Comparison of ENCODE assay signal across 18 mouse cellular contexts in the genomic region with DNA sequence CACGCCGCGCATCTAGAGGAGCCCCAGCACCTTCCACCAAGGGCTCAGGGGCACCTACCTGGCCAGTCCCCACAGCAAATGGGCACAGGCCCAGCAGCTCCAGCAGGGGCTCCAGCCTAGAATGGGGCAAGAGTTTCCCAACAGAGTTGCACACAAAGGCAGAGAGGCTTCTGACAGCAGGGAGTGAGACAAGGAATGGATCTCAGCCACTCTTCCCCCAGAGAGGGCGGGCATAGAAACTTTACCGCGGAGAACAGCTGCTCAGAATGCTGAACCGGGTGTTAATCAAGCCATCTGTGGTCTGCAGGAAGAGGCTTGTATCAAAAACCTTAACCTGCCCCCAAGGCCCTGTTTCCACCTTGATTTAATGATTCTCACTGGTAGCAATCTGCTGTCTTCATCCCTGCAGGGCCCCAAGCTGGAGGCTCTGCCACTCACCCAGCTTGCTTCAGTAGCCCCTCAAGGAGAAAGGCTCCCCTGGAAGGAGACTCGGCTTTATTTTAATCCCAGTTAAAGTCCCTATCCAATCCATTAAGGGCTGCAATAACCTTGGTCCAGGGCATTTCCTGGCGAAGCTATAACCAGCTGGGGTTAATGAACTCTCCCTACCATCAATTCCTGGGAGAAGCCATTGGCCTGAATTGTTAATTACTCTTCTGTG. TPM values are rescaled to one million over a fixed set of nuclear protein-coding genes. Genes with fewer than 3 reads are reported as not detected.
DNase-seq lines count a peak whose midpoint lies in the region; ATAC-seq lines count a peak whose summit lies in the region.
"Had no signal": no experiment of that assay in that cellular context is flagged by ENCODE, and none has a peak within 500 bp of the region (broad histone marks: within the 10 kb centered on the region; RNA-seq: fewer than 3 reads in every experiment).

No protein-coding gene starts in this region.

- peaks cover 8% of the 10 kb centered on the region for H3K4me1 ChIP-seq in forebrain, embryonic 10.5 days
- no peaks in the 10 kb centered on the region for H3K4me1 ChIP-seq in forebrain, embryonic 16.5 days (replicated peaks; ENCODE audit: control insufficient read depth, insufficient read depth, low read length)
- peaks cover 8% of the 10 kb centered on the region for H3K4me1 ChIP-seq in neural tube, embryonic 12.5 days
- H3K4me1 ChIP-seq in neural tube, embryonic 15.5 days: peaks cover 7% of the 10 kb centered on the region
- H3K4me1 ChIP-seq in hindbrain, embryonic 14.5 days (replicated peaks; ENCODE audit: control insufficient read depth, insufficient read depth, low read length): peaks cover 8% of the 10 kb centered on the region; the same call in 1 of the 2 replicates
- H3K4me1 ChIP-seq: embryonic facial prominence, embryonic 12.5 days; heart, embryonic 15.5 days; megakaryocyte, embryonic 14.5 days had no signal

- H3K4me3 ChIP-seq in forebrain, embryonic 10.5 days: no peak overlapping the region
- H3K4me3 ChIP-seq in forebrain, embryonic 16.5 days (replicated peaks; ENCODE audit: low read length): no peak overlapping the region
- H3K4me3 ChIP-seq in neural tube, embryonic 12.5 days: no peak overlapping the region
- no peak overlapping the region for H3K4me3 ChIP-seq in neural tube, embryonic 15.5 days (replicated peaks)
- no peak overlapping the region for H3K4me3 ChIP-seq in hindbrain, embryonic 14.5 days (replicated peaks; ENCODE audit: low read length)
- H3K4me3 ChIP-seq: embryonic facial prominence, embryonic 12.5 days; heart, embryonic 15.5 days; left cerebral cortex, adult 2 months; megakaryocyte, embryonic 14.5 days had no signal

- no peak overlapping the region for H3K4me2 ChIP-seq in forebrain, embryonic 16.5 days (ENCODE audit: low read length)
- no peak overlapping the region for H3K4me2 ChIP-seq in neural tube, embryonic 12.5 days (replicated peaks)
- H3K4me2 ChIP-seq in neural tube, embryonic 15.5 days: no peak overlapping the region
- no peak overlapping the region for H3K4me2 ChIP-seq in hindbrain, embryonic 14.5 days (replicated peaks)
- H3K4me2 ChIP-seq: embryonic facial prominence, embryonic 12.5 days; heart, embryonic 15.5 days; lung, embryonic 14.5 days had no signal

- WGBS in forebrain, embryonic 10.5 days: 39% methylated on average over 9 of the region's 9 CpGs
- 36% methylated on average over 9 of the region's 9 CpGs for WGBS in forebrain, embryonic 16.5 days
- WGBS in neural tube, embryonic 12.5 days: 34% methylated on average over 9 of the region's 9 CpGs
- 31% methylated on average over 9 of the region's 9 CpGs for WGBS in neural tube, embryonic 15.5 days
- WGBS in hindbrain, embryonic 14.5 days: 27% methylated on average over 9 of the region's 9 CpGs

- ATAC-seq in forebrain, embryonic 16.5 days: no peak
- ATAC-seq in neural tube, embryonic 12.5 days (ENCODE audit: low FRiP score, low read depth): peak; percentile 33; the same call in 1 of the 2 replicates
- no peak for ATAC-seq in neural tube, embryonic 15.5 days (ENCODE audit: low FRiP score)
- ATAC-seq in hindbrain, embryonic 14.5 days (ENCODE audit: low FRiP score): peak; percentile 65; the same call in 1 of the 2 replicates
- ATAC-seq: Patski had no signal

- no peak for DNase-seq in forebrain, embryonic 10.5 days (ENCODE audit: extremely low spot score, low spot score)
- DNase-seq in hindbrain, embryonic 14.5 days (ENCODE audit: low spot score): no peak
- DNase-seq in cerebellum, adult 11 months: no peak
- DNase-seq in thymus, postnatal 36 days: no peak
- no peak for DNase-seq in ovary, postnatal 36 days (ENCODE audit: low spot score)
- DNase-seq: cerebellum, adult 9-11 months; kidney, adult 9 months; liver; lung, embryonic 14.5 days; right cerebral cortex, postnatal 25 days had no signal

- H3K9me3 ChIP-seq in forebrain, embryonic 10.5 days: no peaks in the 10 kb centered on the region
- H3K9me3 ChIP-seq in forebrain, embryonic 16.5 days (ENCODE audit: control insufficient read depth, low read length): no peaks in the 10 kb centered on the region
- no peaks in the 10 kb centered on the region for H3K9me3 ChIP-seq in neural tube, embryonic 12.5 days
- no peaks in the 10 kb centered on the region for H3K9me3 ChIP-seq in neural tube, embryonic 15.5 days (replicated peaks)
- no peaks in the 10 kb centered on the region for H3K9me3 ChIP-seq in hindbrain, embryonic 14.5 days (ENCODE audit: control insufficient read depth, low read length)
- H3K9me3 ChIP-seq: heart, embryonic 15.5 days; megakaryocyte, embryonic 14.5 days had no signal

- no peaks in the 10 kb centered on the region for H3K27me3 ChIP-seq in forebrain, embryonic 10.5 days (ENCODE audit: poor library complexity, severe bottlenecking)
- no peaks in the 10 kb centered on the region for H3K27me3 ChIP-seq in forebrain, embryonic 16.5 days (replicated peaks; ENCODE audit: control insufficient read depth, insufficient read depth, low read length)
- H3K27me3 ChIP-seq in neural tube, embryonic 12.5 days (replicated peaks): no peaks in the 10 kb centered on the region
- no peaks in the 10 kb centered on the region for H3K27me3 ChIP-seq in neural tube, embryonic 15.5 days (replicated peaks)
- H3K27me3 ChIP-seq in hindbrain, embryonic 14.5 days (ENCODE audit: control insufficient read depth, insufficient read depth, low read length): no peaks in the 10 kb centered on the region
- H3K27me3 ChIP-seq: embryonic facial prominence, embryonic 12.5 days; heart, embryonic 15.5 days had no signal

- H3K36me3 ChIP-seq in forebrain, embryonic 10.5 days (replicated peaks): no peaks in the 10 kb centered on the region
- no peaks in the 10 kb centered on the region for H3K36me3 ChIP-seq in forebrain, embryonic 16.5 days (ENCODE audit: control insufficient read depth, insufficient read depth)
- no peaks in the 10 kb centered on the region for H3K36me3 ChIP-seq in neural tube, embryonic 12.5 days
- H3K36me3 ChIP-seq in neural tube, embryonic 15.5 days: no peaks in the 10 kb centered on the region
- no peaks in the 10 kb centered on the region for H3K36me3 ChIP-seq in hindbrain, embryonic 14.5 days (replicated peaks; ENCODE audit: control insufficient read depth, insufficient read depth)
- H3K36me3 ChIP-seq: embryonic facial prominence, embryonic 12.5 days; heart, embryonic 15.5 days had no signal

- H3K9ac ChIP-seq in forebrain, embryonic 16.5 days (replicated peaks; ENCODE audit: low read depth, low read length): no peak overlapping the region
- H3K9ac ChIP-seq in neural tube, embryonic 12.5 days: no peak overlapping the region
- no peak overlapping the region for H3K9ac ChIP-seq in neural tube, embryonic 15.5 days (replicated peaks)
- no peak overlapping the region for H3K9ac ChIP-seq in hindbrain, embryonic 14.5 days
- H3K9ac ChIP-seq: embryonic facial prominence, embryonic 12.5 days; heart, embryonic 15.5 days; lung, embryonic 14.5 days had no signal

- H3K27ac ChIP-seq in forebrain, embryonic 10.5 days: peak overlapping the region; percentile 51
- no peak overlapping the region for H3K27ac ChIP-seq in forebrain, embryonic 16.5 days (ENCODE audit: low read length)
- no peak overlapping the region for H3K27ac ChIP-seq in neural tube, embryonic 12.5 days
- no peak overlapping the region for H3K27ac ChIP-seq in neural tube, embryonic 15.5 days (replicated peaks)
- H3K27ac ChIP-seq in hindbrain, embryonic 14.5 days: no peak overlapping the region
- H3K27ac ChIP-seq: embryonic facial prominence, embryonic 12.5 days; heart, embryonic 15.5 days had no signal

RNA-seq across cellular contexts. Expression of a gene that starts 1.4 kb away (rescaled TPM):
- polyA plus RNA-seq in forebrain, embryonic 10.5 days (2016; fragmentation: Nextera tagmentation; extraction: Ambion mirVana): not detected in 2 replicates
- not detected in 2 replicates for polyA plus RNA-seq in forebrain, embryonic 16.5 days (2015; fragmentation: Nextera tagmentation; extraction: Ambion mirVana)
- not detected in 2 replicates for polyA plus RNA-seq in neural tube, embryonic 12.5 days (2016; fragmentation: Nextera tagmentation; extraction: Ambion mirVana)
- polyA plus RNA-seq in neural tube, embryonic 15.5 days (2015; fragmentation: Nextera tagmentation; extraction: Ambion mirVana): not detected in 2 replicates
- polyA plus RNA-seq in hindbrain, embryonic 14.5 days (2014; fragmentation: Nextera tagmentation; extraction: Ambion mirVana): not detected in 2 replicates
- polyA plus RNA-seq: embryonic facial prominence, embryonic 12.5 days; heart, embryonic 15.5 days; lung, embryonic 14.5 days; Patski had no signal

Comparison
In these comparisons a context has a peak if more than half of its experiments do, and no peak if none do; other contexts are left out.
1. ATAC-seq: peak in neural tube, embryonic 12.5 days (single experiment) and hindbrain, embryonic 14.5 days (single experiment); none in forebrain, embryonic 16.5 days (single experiment) and neural tube, embryonic 15.5 days (single experiment).